Mouse (Mus musculus) testis, adult 2 months (tissue): Measurements from ENCODE around the gene Metrn.

Source experiments
- CTCF ChIP-seq: fragments of 200-500 bp; IDR thresholded peaks from 2 replicates; pipeline ENCODE4 v1.5.1; 2012; ENCODE audit warnings: low read depth, mild to moderate bottlenecking, inconsistent platforms, low read length, moderate library complexity; ENCODE audit not compliant: control insufficient read depth, insufficient read depth, insufficient replicate concordance
- POLR2A ChIP-seq: fragments of 200-500 bp; IDR thresholded peaks from 2 replicates; pipeline ENCODE4 v1.6.1; 2012; ENCODE audit warnings: low read depth, mild to moderate bottlenecking, inconsistent platforms, low read length, moderate library complexity; ENCODE audit not compliant: control insufficient read depth

GRCm38 (mm10) chr17:25748238-25748637 lies 48.7 kb downstream of the Metrn start:
- TF ChIP-seq POLR2A (no peak), CTCF (no peak)
